Mouse (Mus musculus) liver, embryonic 14 days (tissue): Measurements from ENCODE around the gene Thrap3. TPM values are rescaled to one million over a fixed set of nuclear protein-coding genes. Genes with fewer than 3 reads are reported as not detected.

Experiments
- polyA plus RNA-seq: library from polyadenylated mRNA; depleted of rRNA; stranded (reverse); fragments of >200 nt; gene quantifications from 2 replicates; pipeline ENCODE4 v1.2.3, GENCODE M21; 2012; rRNA removed

Gene Thrap3
- polyA plus RNA-seq: 67.4 and 69.5 TPM in 2 replicates

DNA sequence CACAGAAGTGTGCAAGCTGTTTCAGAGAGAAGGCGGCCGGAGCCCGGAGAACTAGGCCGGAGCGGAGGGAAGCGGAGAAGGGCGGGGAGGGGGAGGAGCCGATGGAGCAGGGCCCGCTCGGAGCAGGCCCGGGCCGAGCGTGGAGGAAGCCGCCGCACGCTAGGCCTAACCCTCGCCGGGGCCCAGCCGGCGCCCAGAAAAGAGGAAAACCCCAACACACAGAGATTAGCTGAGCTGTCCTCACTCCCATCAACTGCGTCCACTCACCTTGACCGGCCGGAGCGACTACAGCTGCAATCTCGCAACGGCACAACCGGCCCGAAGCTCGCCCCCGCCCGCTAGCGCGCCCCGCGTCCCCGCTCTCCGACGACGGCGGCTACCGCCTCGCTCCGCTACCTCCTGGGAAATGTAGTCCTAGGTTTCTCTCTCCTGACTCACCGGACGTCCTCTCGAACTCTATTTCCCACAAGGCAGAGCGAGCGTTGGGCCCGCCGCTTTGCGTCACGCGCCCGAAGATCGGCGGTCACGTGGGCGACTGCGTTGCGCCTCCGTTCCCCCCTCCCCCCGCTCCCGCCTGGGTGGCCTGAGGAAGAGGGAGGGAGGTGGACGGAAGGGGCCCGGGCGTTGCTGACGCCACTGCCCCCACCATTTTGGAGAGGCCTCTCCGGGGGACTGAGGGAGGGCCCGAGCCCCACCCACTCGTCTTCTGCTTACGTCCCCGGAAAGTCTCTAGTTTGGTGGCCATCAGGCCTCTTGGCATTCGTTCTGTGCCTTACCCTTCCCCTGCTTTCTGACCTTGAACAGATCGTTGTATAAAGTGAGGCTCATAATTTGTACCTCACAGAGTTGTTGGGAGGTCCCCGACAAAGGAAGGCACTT lies at the start of gene Thrap3:
Gene Thrap3 (minus strand): TSS at position 458 of the 879 bp plus-strand sequence.

DNA sequence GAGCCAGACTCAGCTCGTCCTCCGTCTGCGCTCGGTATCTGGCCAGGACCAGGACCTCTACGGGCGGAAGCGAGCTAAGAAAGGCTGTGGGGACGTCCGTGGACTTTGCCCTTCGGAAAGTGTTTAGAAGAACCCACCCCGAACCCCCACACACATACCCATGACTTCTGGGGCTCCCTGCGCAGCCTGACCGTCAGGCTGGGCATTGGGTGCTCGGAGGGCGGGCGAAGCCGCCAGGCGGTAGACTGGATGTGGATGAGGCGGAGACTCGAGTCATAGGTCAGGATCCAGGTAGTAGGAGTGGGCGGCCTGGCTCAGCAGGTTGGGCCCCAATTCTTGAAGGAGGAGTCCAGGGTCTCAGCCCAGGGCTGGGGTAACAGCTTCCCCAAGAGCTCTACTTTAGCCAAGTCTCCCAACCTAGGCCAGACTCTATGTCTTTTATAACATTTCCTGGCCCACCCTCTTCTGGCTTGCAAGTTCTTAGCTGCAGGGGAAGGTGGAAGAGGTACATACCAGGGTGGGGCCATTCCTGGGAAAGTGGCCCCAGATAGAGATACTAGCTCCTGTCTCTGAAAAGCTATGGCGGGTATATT lies 39.4 kb downstream of the Thrap3 start, which contains the start of gene Sh3d21:
Gene Sh3d21 (minus strand): TSS at position 425 of the 593 bp plus-strand sequence.

DNA sequence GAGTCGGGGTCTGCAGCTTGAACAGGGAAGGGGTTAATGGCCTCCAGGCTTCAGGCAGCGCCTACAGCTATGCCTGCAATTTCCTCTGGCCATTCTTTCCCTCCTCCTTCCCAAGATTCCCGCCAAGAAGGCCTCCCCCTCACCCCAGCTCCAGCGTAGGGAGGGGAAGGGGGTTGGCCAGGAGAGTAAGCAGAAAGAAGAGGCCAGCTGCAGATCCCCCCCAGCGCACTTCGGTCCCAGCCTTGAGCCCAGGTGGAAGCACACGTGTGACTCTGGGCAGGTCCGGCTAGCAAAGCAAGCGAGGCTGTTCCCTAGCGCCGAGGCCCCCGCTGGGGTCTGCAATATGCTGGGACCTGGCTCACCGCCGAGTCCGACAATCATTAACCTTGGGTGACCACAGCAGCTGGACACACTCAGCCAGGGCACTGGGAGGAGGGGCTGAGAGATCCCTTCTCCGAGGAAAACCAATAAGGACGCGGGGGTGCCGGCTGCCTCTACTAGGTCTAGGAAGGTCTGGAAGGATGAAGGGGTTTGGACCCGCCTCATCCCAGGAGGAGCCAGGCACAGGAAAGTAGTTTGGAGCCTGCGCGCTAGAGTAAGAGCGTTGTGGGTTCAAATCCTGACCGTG lies 54.9 kb downstream of the Thrap3 start, which contains the start of gene Eva1b:
Gene Eva1b (plus strand): TSS at position 212 of the 628 bp plus-strand sequence.

Other genes starting within 250 kb of the Thrap3 start
- 2.4 and 3.6 TPM in 2 replicates for gene Csf3r, start 178.2 kb downstream of the Thrap3 start, polyA plus RNA-seq
- 46.5 and 47.6 TPM in 2 replicates for gene Mrps15, start 155.8 kb downstream of the Thrap3 start, polyA plus RNA-seq
- 0.35 and 0.38 TPM in 2 replicates for gene Oscp1, start 144.2 kb downstream of the Thrap3 start, polyA plus RNA-seq
- 16.8 and 19.3 TPM in 2 replicates for gene Lsm10, start 106.1 kb downstream of the Thrap3 start, polyA plus RNA-seq
- gene Stk40, start 98.8 kb downstream of the Thrap3 start, polyA plus RNA-seq: 4.9 and 5.1 TPM in 2 replicates
- gene Eva1b, start 55.0 kb downstream of the Thrap3 start, polyA plus RNA-seq: 10.4 and 11.8 TPM in 2 replicates
- 0.58 TPM in 2 replicates for gene Sh3d21, start 39.3 kb downstream of the Thrap3 start, polyA plus RNA-seq
- 10.1 and 11.0 TPM in 2 replicates for gene Map7d1, start 53.6 kb upstream of the Thrap3 start, polyA plus RNA-seq
- 23.1 and 26.0 TPM in 2 replicates for gene Trappc3, start 59.6 kb upstream of the Thrap3 start, polyA plus RNA-seq
- gene Col8a2, start 84.0 kb upstream of the Thrap3 start, polyA plus RNA-seq: 0.21 and 0.51 TPM in 2 replicates
- 14.3 and 15.6 TPM in 2 replicates for gene Adprhl2, start 118.9 kb upstream of the Thrap3 start, polyA plus RNA-seq
- 0.70 and 0.89 TPM in 2 replicates for gene Tekt2, start 122.9 kb upstream of the Thrap3 start, polyA plus RNA-seq
- 1.3 TPM in 2 replicates for gene Ago3, start 226.8 kb upstream of the Thrap3 start, polyA plus RNA-seq